Mouse (Mus musculus) kidney, postnatal 36 days (tissue): ENCODE results near the gene Il13.

Experiments
- DNase-seq, 2 experiments: peaks; one replicate each; pipeline ENCODE4 v3.0.0; 2021 to 2022; ENCODE audit warnings: mixed read lengths in 2 of 2

Gene Il13

GRCm38 (mm10) chr11:53627859-53628258 is 6.6 kb downstream of the Il13 start:
- DNase-seq, result peak; percentile 76 to 88

GRCm38 (mm10) chr11:53626802-53627373 is 7.6 kb downstream of the Il13 start:
- DNase-seq, result no peak

GRCm38 (mm10) chr11:53624124-53624523 is 10.4 kb downstream of the Il13 start:
- DNase-seq, result no peak

GRCm38 (mm10) chr11:53623573-53623972 is 10.9 kb downstream of the Il13 start:
- DNase-seq, result no peak

GRCm38 (mm10) chr11:53622440-53622806 is 12.1 kb downstream of the Il13 start:
- no peak for DNase-seq

- DNase-seq, result no peak
These were observed 12.7 kb downstream of the Il13 start for GRCm38 (mm10) chr11:53621582-53622439.

GRCm38 (mm10) chr11:53620094-53620493 is 14.4 kb downstream of the Il13 start:
- DNase-seq, result no peak

GRCm38 (mm10) chr11:53619428-53619827 is 15.1 kb downstream of the Il13 start:
- DNase-seq, result no peak

- no peak for DNase-seq
These were observed 15.8 kb downstream of the Il13 start, which contains the start of gene Il4 for GRCm38 (mm10) chr11:53618619-53619198. Gene Il4, minus strand, starts transcription at chr11:53618669.

- no peak for DNase-seq
These were observed 16.9 kb downstream of the Il13 start for GRCm38 (mm10) chr11:53617562-53618109.

- no peak for DNase-seq
These were observed 17.5 kb downstream of the Il13 start for GRCm38 (mm10) chr11:53616748-53617558.

- no peak for DNase-seq
These were observed 18.9 kb downstream of the Il13 start for GRCm38 (mm10) chr11:53615575-53615974.

- DNase-seq, result no peak
These were observed 19.3 kb downstream of the Il13 start for GRCm38 (mm10) chr11:53615172-53615571.

- DNase-seq, result no peak
These were observed 24.8 kb downstream of the Il13 start for GRCm38 (mm10) chr11:53609672-53610071.

- DNase-seq, result no peak
These were observed 25.3 kb downstream of the Il13 start for GRCm38 (mm10) chr11:53609231-53609630.

- DNase-seq, result no peak
These were observed 28.9 kb downstream of the Il13 start for GRCm38 (mm10) chr11:53605609-53606008.

- no peak for DNase-seq
These were observed 29.5 kb downstream of the Il13 start for GRCm38 (mm10) chr11:53604983-53605382.

- no peak for DNase-seq
These were observed 43.4 kb downstream of the Il13 start for GRCm38 (mm10) chr11:53591116-53591515.

GRCm38 (mm10) chr11:53590368-53590768 is 44.1 kb downstream of the Il13 start:
- peak in 1 of 2 experiments; percentile 54 for DNase-seq

- DNase-seq, result no peak
These were observed 46.2 kb downstream of the Il13 start for GRCm38 (mm10) chr11:53588279-53588678.

- DNase-seq, result no peak
These were observed 49.0 kb downstream of the Il13 start for GRCm38 (mm10) chr11:53585510-53585909.

- peak; percentile 6 to 29 for DNase-seq
These were observed 49.7 kb downstream of the Il13 start for GRCm38 (mm10) chr11:53584849-53585248.

GRCm38 (mm10) chr11:53583151-53583550 is 51.4 kb downstream of the Il13 start:
- no peak for DNase-seq
